Mouse (Mus musculus): ENCODE data around the gene Stk16. TPM values are rescaled to one million over a fixed set of nuclear protein-coding genes. Genes with fewer than 3 reads are reported as not detected.

Gene Stk16
- polyA plus RNA-seq, 1 experiment from 2014 or later, result 111 TPM

GRCm38 (mm10) chr1:75182160-75182559, 28.5 kb upstream of the Stk16 start:
- H3K9me3 ChIP-seq (ENCODE audit: control insufficient read depth, low read length), result no peaks in the 10 kb centered on the region
- no peak overlapping the region for H3K4me2 ChIP-seq (ENCODE audit: low read depth, low read length, severe bottlenecking)
- H3K9ac ChIP-seq (ENCODE audit: low read length), result no peak overlapping the region
- H3K27me3 ChIP-seq (ENCODE audit: control insufficient read depth, insufficient read depth, low read length), result no peaks in the 10 kb centered on the region
- DNase-seq (ENCODE audit: low spot score), result no peak
- H3K4me3 ChIP-seq (ENCODE audit: low read depth, low read length), result no peak overlapping the region
- 79% methylated on average over 4 of the region's 4 CpGs for WGBS
- H3K36me3 ChIP-seq (ENCODE audit: control insufficient read depth, insufficient read depth, low read length), result no peaks in the 10 kb centered on the region; the same call in 1 of the 2 replicates
- no peak overlapping the region for H3K27ac ChIP-seq (ENCODE audit: low read depth, low read length)
- peaks cover 8% of the 10 kb centered on the region; the same call in 1 of the 2 replicates for H3K4me1 ChIP-seq (replicated peaks; ENCODE audit: control insufficient read depth, insufficient read depth, low read length)
- no peak for ATAC-seq (replicated peaks; ENCODE audit: low FRiP score)

- H3K4me3 ChIP-seq (ENCODE audit: low read depth, low read length), result no peak overlapping the region
- H3K27ac ChIP-seq (ENCODE audit: low read depth, low read length), result no peak overlapping the region
- no peak overlapping the region for H3K4me2 ChIP-seq (ENCODE audit: low read depth, low read length, severe bottlenecking)
- no peaks in the 10 kb centered on the region; the same call in 1 of the 2 replicates for H3K36me3 ChIP-seq (ENCODE audit: control insufficient read depth, insufficient read depth, low read length)
- no peak overlapping the region for H3K9ac ChIP-seq (ENCODE audit: low read length)
- no peaks in the 10 kb centered on the region for H3K27me3 ChIP-seq (ENCODE audit: control insufficient read depth, insufficient read depth, low read length)
- H3K4me1 ChIP-seq (replicated peaks; ENCODE audit: control insufficient read depth, insufficient read depth, low read length), result no peaks in the 10 kb centered on the region; the same call in 1 of the 2 replicates
- no peak for ATAC-seq (replicated peaks; ENCODE audit: low FRiP score)
- DNase-seq (ENCODE audit: low spot score), result peak; percentile 6
- 95% methylated on average over 11 of the region's 11 CpGs for WGBS
- H3K9me3 ChIP-seq (ENCODE audit: control insufficient read depth, low read length), result no peaks in the 10 kb centered on the region
These were observed 25.1 kb upstream of the Stk16 start for GRCm38 (mm10) chr1:75185495-75185894.

- Histone ChIP-seq H3K4me2 (ENCODE audit: low read depth, low read length, severe bottlenecking) (no peak overlapping the region), H3K9ac (ENCODE audit: low read length) (no peak overlapping the region), H3K9me3 (ENCODE audit: control insufficient read depth, low read length) (no peaks in the 10 kb centered on the region), H3K4me1 (replicated peaks; ENCODE audit: control insufficient read depth, insufficient read depth, low read length) (peaks cover 5% of the 10 kb centered on the region; the same call in 1 of the 2 replicates), H3K36me3 (ENCODE audit: control insufficient read depth, insufficient read depth, low read length) (no peaks in the 10 kb centered on the region; the same call in 1 of the 2 replicates), H3K4me3 (ENCODE audit: low read depth, low read length) (no peak overlapping the region), H3K27me3 (ENCODE audit: control insufficient read depth, insufficient read depth, low read length) (no peaks in the 10 kb centered on the region), H3K27ac (ENCODE audit: low read depth, low read length) (no peak overlapping the region)
- ATAC-seq (replicated peaks; ENCODE audit: low FRiP score) (no peak), DNase-seq (ENCODE audit: low spot score) (no peak)
These were observed 23.5 kb upstream of the Stk16 start for GRCm38 (mm10) chr1:75187126-75187525.

- ATAC-seq (replicated peaks; ENCODE audit: low FRiP score) (no peak), DNase-seq (ENCODE audit: low spot score) (no peak)
- Histone ChIP-seq H3K4me2 (ENCODE audit: low read depth, low read length, severe bottlenecking) (no peak overlapping the region), H3K4me1 (replicated peaks; ENCODE audit: control insufficient read depth, insufficient read depth, low read length) (peaks cover 6% of the 10 kb centered on the region), H3K36me3 (ENCODE audit: control insufficient read depth, insufficient read depth, low read length) (no peaks in the 10 kb centered on the region; the same call in 1 of the 2 replicates), H3K9me3 (ENCODE audit: control insufficient read depth, low read length) (no peaks in the 10 kb centered on the region), H3K27me3 (ENCODE audit: control insufficient read depth, insufficient read depth, low read length) (no peaks in the 10 kb centered on the region), H3K4me3 (ENCODE audit: low read depth, low read length) (no peak overlapping the region), H3K27ac (ENCODE audit: low read depth, low read length) (no peak overlapping the region), H3K9ac (ENCODE audit: low read length) (no peak overlapping the region)
- WGBS, result 82% methylated on average over 2 of the region's 2 CpGs
These were observed 22.6 kb upstream of the Stk16 start for GRCm38 (mm10) chr1:75187914-75188483.

- Histone ChIP-seq H3K4me3 (ENCODE audit: low read depth, low read length) (no peak overlapping the region), H3K4me1 (replicated peaks; ENCODE audit: control insufficient read depth, insufficient read depth, low read length) (peaks cover 8% of the 10 kb centered on the region), H3K9me3 (ENCODE audit: control insufficient read depth, low read length) (no peaks in the 10 kb centered on the region), H3K27me3 (ENCODE audit: control insufficient read depth, insufficient read depth, low read length) (no peaks in the 10 kb centered on the region), H3K36me3 (ENCODE audit: control insufficient read depth, insufficient read depth, low read length) (no peaks in the 10 kb centered on the region; the same call in 1 of the 2 replicates), H3K27ac (ENCODE audit: low read depth, low read length) (no peak overlapping the region), H3K9ac (ENCODE audit: low read length) (no peak overlapping the region), H3K4me2 (ENCODE audit: low read depth, low read length, severe bottlenecking) (peak overlapping the region; percentile 95; the same call in 1 of the 2 replicates)
- ATAC-seq (replicated peaks; ENCODE audit: low FRiP score) (no peak), DNase-seq (ENCODE audit: low spot score) (no peak)
- 74% methylated on average over 2 of the region's 2 CpGs for WGBS
These were observed 20.1 kb upstream of the Stk16 start for GRCm38 (mm10) chr1:75190577-75190976.

- H3K36me3 ChIP-seq (ENCODE audit: control insufficient read depth, insufficient read depth, low read length), result no peaks in the 10 kb centered on the region; the same call in 1 of the 2 replicates
- 43% methylated on average over 5 of the region's 5 CpGs for WGBS
- H3K4me1 ChIP-seq (replicated peaks; ENCODE audit: control insufficient read depth, insufficient read depth, low read length), result peaks cover 8% of the 10 kb centered on the region
- H3K9me3 ChIP-seq (ENCODE audit: control insufficient read depth, low read length), result no peaks in the 10 kb centered on the region
- peak overlapping the region; percentile 75 for H3K4me3 ChIP-seq (ENCODE audit: low read depth, low read length)
- ATAC-seq (replicated peaks; ENCODE audit: low FRiP score), result no peak
- peak overlapping the region; percentile 95 for H3K4me2 ChIP-seq (ENCODE audit: low read depth, low read length, severe bottlenecking)
- DNase-seq (ENCODE audit: low spot score), result no peak
- H3K9ac ChIP-seq (ENCODE audit: low read length), result peak overlapping the region; percentile 83
- peak overlapping the region; percentile 18; the same call in 1 of the 2 replicates for H3K27ac ChIP-seq (ENCODE audit: low read depth, low read length)
- H3K27me3 ChIP-seq (ENCODE audit: control insufficient read depth, insufficient read depth, low read length), result no peaks in the 10 kb centered on the region
These were observed 19.4 kb upstream of the Stk16 start for GRCm38 (mm10) chr1:75191258-75191621.

GRCm38 (mm10) chr1:75191622-75192402, 18.8 kb upstream of the Stk16 start, which contains the start of the genes Ankzf1 and Atg9a:
TSS of gene Ankzf1 (plus strand) at chr1:75192151.
TSS of gene Atg9a (minus strand) at chr1:75192196.
- Histone ChIP-seq H3K27ac (ENCODE audit: low read depth, low read length) (peak within 1 kb of the TSS; percentile 68), H3K27me3 (ENCODE audit: control insufficient read depth, insufficient read depth, low read length) (no peaks in the 10 kb centered on the region), H3K4me3 (ENCODE audit: low read depth, low read length) (peak within 1 kb of the TSS; percentile 75), H3K9me3 (ENCODE audit: control insufficient read depth, low read length) (no peaks in the 10 kb centered on the region), H3K4me2 (ENCODE audit: low read depth, low read length, severe bottlenecking) (peak within 1 kb of the TSS; percentile 99), H3K4me1 (replicated peaks; ENCODE audit: control insufficient read depth, insufficient read depth, low read length) (peaks cover 8% of the 10 kb centered on the region), H3K9ac (ENCODE audit: low read length) (peak within 1 kb of the TSS; percentile 83), H3K36me3 (ENCODE audit: control insufficient read depth, insufficient read depth, low read length) (no peaks in the 10 kb centered on the region; the same call in 1 of the 2 replicates)
- DNase-seq (ENCODE audit: low spot score) (peak; percentile 95), ATAC-seq (replicated peaks; ENCODE audit: low FRiP score) (peak; percentile 99)
- 2% methylated on average over 56 of the region's 56 CpGs for WGBS

- Histone ChIP-seq H3K9me3 (ENCODE audit: control insufficient read depth, low read length) (no peaks in the 10 kb centered on the region), H3K9ac (ENCODE audit: low read length) (peak overlapping the region; percentile 80), H3K36me3 (ENCODE audit: control insufficient read depth, insufficient read depth, low read length) (no peaks in the 10 kb centered on the region; the same call in 1 of the 2 replicates), H3K4me1 (replicated peaks; ENCODE audit: control insufficient read depth, insufficient read depth, low read length) (peaks cover 8% of the 10 kb centered on the region), H3K27me3 (ENCODE audit: control insufficient read depth, insufficient read depth, low read length) (no peaks in the 10 kb centered on the region), H3K4me3 (ENCODE audit: low read depth, low read length) (peak overlapping the region; percentile 75), H3K4me2 (ENCODE audit: low read depth, low read length, severe bottlenecking) (peak overlapping the region; percentile 99), H3K27ac (ENCODE audit: low read depth, low read length) (peak overlapping the region; percentile 68)
- ATAC-seq (replicated peaks; ENCODE audit: low FRiP score) (no peak), DNase-seq (ENCODE audit: low spot score) (no peak)
- WGBS, result under 1% methylated on average over 19 of the region's 19 CpGs
These were observed 18.2 kb upstream of the Stk16 start for GRCm38 (mm10) chr1:75192452-75192851.
